ENCODE assay signal across 11 mouse cellular contexts in genomic region chr13:115003444-115004053, GRCm38 (mm10).
DNase-seq lines count a peak whose midpoint lies in the region; ATAC-seq and TF ChIP-seq lines count a peak whose summit lies in the region.
"Had no signal": no experiment of that assay in that cellular context is flagged by ENCODE, and none has a peak within 500 bp of the region (broad histone marks: within the 10 kb centered on the region; RNA-seq: fewer than 3 reads in every experiment).

No protein-coding gene starts in this region.

- no peaks in the 10 kb centered on the region for H3K27me3 ChIP-seq in intestine, postnatal 0 days (replicated peaks; ENCODE audit: control insufficient read depth, insufficient read depth, low read length)
- no peaks in the 10 kb centered on the region for H3K27me3 ChIP-seq in intestine, embryonic 15.5 days (replicated peaks)
- no peaks in the 10 kb centered on the region for H3K27me3 ChIP-seq in midbrain, embryonic 14.5 days (ENCODE audit: control insufficient read depth, insufficient read depth, low read length)
- no peaks in the 10 kb centered on the region for H3K27me3 ChIP-seq in midbrain, embryonic 13.5 days
- H3K27me3 ChIP-seq: forebrain, embryonic 12.5 days; midbrain, embryonic 12.5 days had no signal

- no peaks in the 10 kb centered on the region; the same call in 1 of the 2 replicates for H3K36me3 ChIP-seq in intestine, postnatal 0 days (ENCODE audit: control insufficient read depth, insufficient read depth)
- no peaks in the 10 kb centered on the region for H3K36me3 ChIP-seq in intestine, embryonic 15.5 days
- no peaks in the 10 kb centered on the region for H3K36me3 ChIP-seq in midbrain, embryonic 14.5 days (ENCODE audit: control insufficient read depth, insufficient read depth, low read length)
- no peaks in the 10 kb centered on the region for H3K36me3 ChIP-seq in midbrain, embryonic 13.5 days
- H3K36me3 ChIP-seq: forebrain, embryonic 12.5 days; midbrain, embryonic 12.5 days had no signal

- H3K9me3 ChIP-seq in intestine, postnatal 0 days (ENCODE audit: control insufficient read depth), result no peaks in the 10 kb centered on the region
- H3K9me3 ChIP-seq in intestine, embryonic 15.5 days, result no peaks in the 10 kb centered on the region
- H3K9me3 ChIP-seq in midbrain, embryonic 14.5 days (ENCODE audit: control insufficient read depth, low read length), result no peaks in the 10 kb centered on the region
- no peaks in the 10 kb centered on the region for H3K9me3 ChIP-seq in midbrain, embryonic 13.5 days
- H3K9me3 ChIP-seq: forebrain, embryonic 12.5 days; midbrain, embryonic 12.5 days had no signal

- no peak for ATAC-seq in intestine, postnatal 0 days
- no peak for ATAC-seq in intestine, embryonic 15.5 days
- ATAC-seq in midbrain, embryonic 14.5 days (ENCODE audit: low FRiP score, low TSS enrichment), result no peak
- no peak for ATAC-seq in midbrain, embryonic 13.5 days
- no peak for ATAC-seq in megakaryocyte, adult 5-6 weeks (ENCODE audit: poor library complexity, severe bottlenecking)

- DNase-seq in midbrain, embryonic 14.5 days, result peak; percentile 8
- peak; percentile 30 for DNase-seq in kidney, postnatal 10 days
- DNase-seq in spleen, postnatal 14 days (ENCODE audit: low spot score in 2 of 2), result no peak
- DNase-seq: cerebellum, postnatal 36 days; thymus, adult 2 months had no signal

- no peaks in the 10 kb centered on the region for H3K4me1 ChIP-seq in intestine, postnatal 0 days (replicated peaks; ENCODE audit: control insufficient read depth, insufficient read depth, low read length)
- no peaks in the 10 kb centered on the region for H3K4me1 ChIP-seq in intestine, embryonic 15.5 days (replicated peaks)
- H3K4me1 ChIP-seq in midbrain, embryonic 14.5 days (ENCODE audit: control insufficient read depth, insufficient read depth, low read length), result no peaks in the 10 kb centered on the region
- peaks cover 9% of the 10 kb centered on the region for H3K4me1 ChIP-seq in midbrain, embryonic 13.5 days (replicated peaks)

- no peak overlapping the region for H3K27ac ChIP-seq in intestine, postnatal 0 days (ENCODE audit: low read depth, low read length)
- H3K27ac ChIP-seq in intestine, embryonic 15.5 days, result no peak overlapping the region
- no peak overlapping the region for H3K27ac ChIP-seq in midbrain, embryonic 14.5 days (replicated peaks; ENCODE audit: low read depth, low read length)
- no peak overlapping the region for H3K27ac ChIP-seq in midbrain, embryonic 13.5 days
- H3K27ac ChIP-seq: forebrain, embryonic 12.5 days; midbrain, embryonic 12.5 days had no signal

- TF ChIP-seq CTCF in intestine, postnatal 0 days (IDR thresholded peaks at IDR 0.05; ENCODE audit: low read depth), result peak; percentile 58

- H3K4me3 ChIP-seq in intestine, postnatal 0 days (ENCODE audit: low read depth, low read length), result no peak overlapping the region
- no peak overlapping the region for H3K4me3 ChIP-seq in intestine, embryonic 15.5 days (replicated peaks)
- no peak overlapping the region for H3K4me3 ChIP-seq in midbrain, embryonic 14.5 days (replicated peaks; ENCODE audit: low read depth, low read length)
- no peak overlapping the region for H3K4me3 ChIP-seq in midbrain, embryonic 13.5 days (replicated peaks)
- H3K4me3 ChIP-seq: forebrain, embryonic 12.5 days; midbrain, embryonic 12.5 days had no signal

- WGBS in intestine, postnatal 0 days, result 51% methylated on average over 7 of the region's 7 CpGs
- WGBS in intestine, embryonic 15.5 days, result 53% methylated on average over 7 of the region's 7 CpGs
- whole genome bisulfite sequencing in midbrain, embryonic 14.5 days, result 63% methylated on average over 7 of the region's 7 CpGs
- WGBS in midbrain, embryonic 13.5 days, result 60% methylated on average over 7 of the region's 7 CpGs

- no peak overlapping the region for H3K9ac ChIP-seq in intestine, postnatal 0 days (ENCODE audit: low read depth, low read length)
- no peak overlapping the region for H3K9ac ChIP-seq in intestine, embryonic 15.5 days
- H3K9ac ChIP-seq in midbrain, embryonic 14.5 days (replicated peaks; ENCODE audit: low read length), result no peak overlapping the region
- no peak overlapping the region for H3K9ac ChIP-seq in midbrain, embryonic 13.5 days (replicated peaks)
- H3K9ac ChIP-seq: forebrain, embryonic 12.5 days; midbrain, embryonic 12.5 days had no signal

- H3K4me2 ChIP-seq in intestine, postnatal 0 days (replicated peaks; ENCODE audit: low read depth), result no peak overlapping the region
- no peak overlapping the region for H3K4me2 ChIP-seq in intestine, embryonic 15.5 days (replicated peaks)
- H3K4me2 ChIP-seq in midbrain, embryonic 14.5 days (ENCODE audit: low read length), result no peak overlapping the region
- H3K4me2 ChIP-seq in midbrain, embryonic 13.5 days (replicated peaks), result no peak overlapping the region
- H3K4me2 ChIP-seq: forebrain, embryonic 12.5 days; midbrain, embryonic 12.5 days had no signal

Comparison
In these comparisons a context has a peak if more than half of its experiments do, and no peak if none do; other contexts are left out.
1. DNase-seq: peak in midbrain, embryonic 14.5 days (single experiment) and kidney, postnatal 10 days (single experiment); none in spleen, postnatal 14 days (0 of 2).